Mouse (Mus musculus) embryonic fibroblast, embryonic 13.5 days (primary cell): ENCODE results near the gene Grn. TPM values are rescaled to one million over a fixed set of nuclear protein-coding genes. Genes with fewer than 3 reads are reported as not detected.

ENCODE experiments used
- H3K27ac ChIP-seq: 2 replicates; pipeline ENCODE4 v1.5.1; 2012; ENCODE audit warnings: low read length, control low read depth, inconsistent platforms; ENCODE audit not compliant: insufficient read depth
- H3K4me1 ChIP-seq: 2 replicates; pipeline ENCODE4 v1.6.1; 2011; ENCODE audit warnings: low read length; ENCODE audit not compliant: control insufficient read depth, insufficient read depth
- H3K4me3 ChIP-seq: 2 replicates; pipeline ENCODE4 v1.5.1; 2011; ENCODE audit warnings: mild to moderate bottlenecking, control low read depth, low read length; ENCODE audit not compliant: insufficient read depth
- CTCF ChIP-seq: IDR thresholded peaks from 2 replicates; pipeline ENCODE4 v1.5.1; 2011; ENCODE audit warnings: mild to moderate bottlenecking, control low read depth, low read length, moderate library complexity, borderline replicate concordance; ENCODE audit not compliant: insufficient read depth
- POLR2A ChIP-seq: IDR thresholded peaks from 2 replicates; pipeline ENCODE4 v1.6.1; 2011; ENCODE audit warnings: low read depth, mild to moderate bottlenecking, control low read depth, low read length, moderate library complexity
- polyA plus RNA-seq: library from polyadenylated mRNA; stranded (reverse); fragments of >200 nt; gene quantifications from 2 replicates; pipeline ENCODE4 v1.2.4, GENCODE M21; 2011; ENCODE audit warnings: low read depth; ENCODE audit not compliant: missing spikeins, insufficient read length

The Grn gene
- polyA plus RNA-seq, 1 experiment = 252 TPM

DNA sequence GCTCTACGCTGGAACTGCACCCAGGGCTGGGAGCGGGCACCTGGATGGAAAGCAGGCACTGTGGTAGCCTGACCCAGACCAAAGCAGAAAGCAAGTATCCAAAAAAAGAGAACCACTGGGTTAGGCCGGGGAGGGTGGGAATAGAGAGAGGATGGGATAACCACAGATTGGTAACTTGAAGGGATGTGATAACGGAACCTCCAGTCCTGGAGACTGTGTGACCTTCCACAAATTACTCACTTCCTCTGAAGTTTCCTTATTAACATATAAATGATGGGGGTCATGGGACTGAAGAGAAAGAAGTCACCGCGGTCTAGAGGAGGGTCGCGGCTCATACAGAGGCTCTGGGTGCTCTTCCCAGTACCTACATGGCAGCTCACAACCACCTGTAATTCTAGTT is 10.1 kb downstream of the Grn start:
- H3K27ac ChIP-seq = no peak overlapping the region
- peaks cover 7% of the 10 kb centered on the region for H3K4me1 ChIP-seq
- H3K4me3 ChIP-seq = no peak overlapping the region
- TF ChIP-seq POLR2A = no peak
- TF ChIP-seq CTCF = no peak

- Histone ChIP-seq H3K27ac (no peak overlapping the region), H3K4me1 (peaks cover 2% of the 10 kb centered on the region; the same call in 1 of the 2 replicates), H3K4me3 (no peak overlapping the region)
- TF ChIP-seq CTCF (no peak), POLR2A (no peak)
Observed at GRCm38 (mm10) chr11:102441434-102441833, 11.3 kb downstream of the Grn start.

GRCm38 (mm10) chr11:102442089-102442488 is 12.0 kb downstream of the Grn start:
- Histone ChIP-seq H3K27ac (no peak overlapping the region), H3K4me1 (no peaks in the 10 kb centered on the region), H3K4me3 (no peak overlapping the region)
- TF ChIP-seq POLR2A = no peak
- no peak for TF ChIP-seq CTCF

GRCm38 (mm10) chr11:102443740-102444139 is 13.6 kb downstream of the Grn start:
- no peak overlapping the region for H3K4me3 ChIP-seq
- no peaks in the 10 kb centered on the region for H3K4me1 ChIP-seq
- no peak overlapping the region for H3K27ac ChIP-seq
- TF ChIP-seq POLR2A (no peak), CTCF (no peak)

GRCm38 (mm10) chr11:102444321-102444720 is 14.2 kb downstream of the Grn start:
- no peak overlapping the region for H3K4me3 ChIP-seq
- no peaks in the 10 kb centered on the region for H3K4me1 ChIP-seq
- no peak overlapping the region for H3K27ac ChIP-seq
- TF ChIP-seq CTCF (no peak), POLR2A (no peak)

- no peak overlapping the region for H3K27ac ChIP-seq
- H3K4me3 ChIP-seq = no peak overlapping the region
- H3K4me1 ChIP-seq = no peaks in the 10 kb centered on the region
- TF ChIP-seq CTCF = no peak
- no peak for TF ChIP-seq POLR2A
Observed at GRCm38 (mm10) chr11:102444781-102445180, 14.7 kb downstream of the Grn start.

DNA sequence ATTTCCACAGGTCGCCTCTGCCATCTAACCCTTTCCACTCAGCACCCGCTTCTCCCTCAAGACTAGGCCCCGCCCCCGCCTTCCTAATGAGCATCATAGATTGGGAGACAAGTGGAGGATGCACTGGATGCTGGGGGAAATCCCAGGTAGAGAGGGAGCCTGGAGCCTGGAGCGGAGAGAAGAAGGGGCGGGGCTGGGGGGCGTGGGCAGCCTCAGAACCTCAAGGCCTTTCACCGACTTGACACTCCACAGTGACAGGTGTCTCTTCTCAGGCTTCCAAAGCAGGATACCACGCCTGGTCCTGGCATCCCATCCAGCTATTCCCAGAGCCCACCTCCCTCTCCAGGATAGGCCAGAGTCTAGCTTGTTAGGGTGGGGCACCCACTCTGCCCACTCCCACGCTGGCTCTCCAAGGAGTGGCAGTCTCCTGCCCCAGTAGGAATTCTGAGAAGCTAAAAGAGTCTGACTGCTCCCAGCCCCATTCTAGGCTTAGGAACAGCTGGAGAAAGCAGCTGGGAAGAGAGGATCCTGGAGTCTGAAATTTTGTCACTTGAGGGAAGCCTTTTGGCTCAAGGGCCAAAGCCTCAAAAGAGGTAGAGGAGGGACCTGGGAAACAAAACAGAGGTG is 15.3 kb downstream of the Grn start:
- Histone ChIP-seq H3K4me1 (no peaks in the 10 kb centered on the region), H3K4me3 (no peak overlapping the region), H3K27ac (no peak overlapping the region)
- TF ChIP-seq CTCF = no peak
- TF ChIP-seq POLR2A = no peak

DNA sequence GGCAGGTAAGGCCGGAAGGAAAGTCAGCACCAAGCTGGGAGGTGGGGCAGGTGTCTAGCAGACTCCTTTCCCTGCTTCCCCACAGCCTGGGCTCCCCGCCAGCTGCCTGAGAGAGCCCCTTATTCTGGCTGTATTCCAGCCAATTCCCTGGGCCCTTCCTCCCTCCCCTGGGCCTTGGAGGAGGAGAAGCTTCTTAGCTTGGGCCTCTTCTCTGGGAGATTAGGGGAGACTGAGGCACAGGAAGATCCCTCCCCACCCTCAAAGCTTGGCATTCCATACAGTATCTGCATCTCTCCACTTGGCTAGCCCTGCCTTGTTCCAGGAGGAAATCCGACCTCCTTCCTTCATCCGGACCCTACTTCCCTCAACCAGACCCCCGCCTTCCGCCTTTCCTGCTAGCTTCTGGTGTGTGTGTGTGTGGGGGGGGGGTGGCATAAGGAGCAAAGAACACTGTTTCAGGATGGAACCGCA is 15.8 kb downstream of the Grn start:
- TF ChIP-seq CTCF (no peak), POLR2A (no peak)
- H3K27ac ChIP-seq = no peak overlapping the region
- peak overlapping the region; percentile 88; the same call in 1 of the 2 replicates for H3K4me3 ChIP-seq
- no peaks in the 10 kb centered on the region for H3K4me1 ChIP-seq

GRCm38 (mm10) chr11:102446581-102447461 is 16.7 kb downstream of the Grn start:
- peak overlapping the region; percentile 88 for H3K4me3 ChIP-seq
- H3K27ac ChIP-seq = peak overlapping the region; percentile 27; the same call in 1 of the 2 replicates
- no peaks in the 10 kb centered on the region for H3K4me1 ChIP-seq
- TF ChIP-seq CTCF = no peak
- TF ChIP-seq POLR2A = no peak; the same call in 1 of the 2 replicates

DNA sequence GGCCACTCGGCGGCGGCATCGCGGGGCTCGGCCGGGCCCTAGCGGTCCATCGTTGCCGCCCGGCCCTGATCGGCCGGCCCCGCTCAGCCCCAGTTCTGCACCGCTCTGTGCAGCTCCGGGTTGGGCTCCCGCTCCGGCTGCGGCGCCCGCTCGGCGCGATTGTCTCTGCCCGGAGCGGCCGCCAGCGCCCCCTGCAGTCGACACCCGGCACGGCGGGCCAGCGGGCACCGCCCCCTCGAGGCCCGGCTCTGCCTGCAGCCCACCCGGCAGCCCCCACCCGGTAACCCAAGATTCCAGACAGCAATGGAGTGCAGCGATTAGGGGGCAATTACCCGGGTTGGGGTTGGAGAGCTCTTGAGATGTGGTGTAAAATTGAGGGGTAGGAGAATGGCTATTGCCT is 17.4 kb downstream of the Grn start, which contains the start of gene Fam171a2:
TSS of gene Fam171a2 (minus strand) at position 186 of the 400 bp plus-strand sequence.
- Histone ChIP-seq H3K4me3 (peak within 1 kb of the TSS; percentile 88), H3K27ac (peak within 1 kb of the TSS; percentile 27; the same call in 1 of the 2 replicates), H3K4me1 (no peaks in the 10 kb centered on the region)
- TF ChIP-seq POLR2A = peak; percentile 56; the same call in 1 of the 2 replicates
- peak; percentile 46; the same call in 1 of the 2 replicates for TF ChIP-seq CTCF
